ENCODE assay signal across 16 mouse cellular contexts in genomic region chr4:139213086-139213485, GRCm38 (mm10). TPM values are rescaled to one million over a fixed set of nuclear protein-coding genes. Genes with fewer than 3 reads are reported as not detected.
DNase-seq lines count a peak whose midpoint lies in the region; ATAC-seq and TF ChIP-seq lines count a peak whose summit lies in the region.
"Had no signal": no experiment of that assay in that cellular context is flagged by ENCODE, and none has a peak within 500 bp of the region (broad histone marks: within the 10 kb centered on the region; RNA-seq: fewer than 3 reads in every experiment).

No protein-coding gene starts in this region.

- no peak overlapping the region for H3K4me2 ChIP-seq in heart, postnatal 0 days (ENCODE audit: low read depth, low read length)
- H3K4me2 ChIP-seq: midbrain, embryonic 13.5 days had no signal

- H3K27me3 ChIP-seq in heart, postnatal 0 days (ENCODE audit: control insufficient read depth, insufficient read depth, low read length): no peaks in the 10 kb centered on the region
- H3K27me3 ChIP-seq in C2C12 (ENCODE audit: control insufficient read depth, insufficient read depth, insufficient read length): no peaks in the 10 kb centered on the region
- H3K27me3 ChIP-seq: lung, embryonic 15.5 days; midbrain, embryonic 13.5 days had no signal

- H3K79me3 ChIP-seq in C2C12 (ENCODE audit: low read depth): peaks cover 77% of the 10 kb centered on the region

- no peak overlapping the region for H3K9ac ChIP-seq in heart, postnatal 0 days (replicated peaks; ENCODE audit: low read depth, low read length)
- H3K9ac ChIP-seq: lung, embryonic 15.5 days; midbrain, embryonic 13.5 days had no signal

- peaks cover 6% of the 10 kb centered on the region; the same call in 1 of the 2 replicates for H3K36me3 ChIP-seq in heart, postnatal 0 days (replicated peaks; ENCODE audit: control insufficient read depth, insufficient read depth, low read length)
- H3K36me3 ChIP-seq in C2C12 (ENCODE audit: control insufficient read depth, insufficient read depth) (peaks cover 30% of the 10 kb centered on the region), macrophage (ENCODE audit: inconsistent target) (no peaks in the 10 kb centered on the region; the same call in 1 of the 2 replicates)

- TF ChIP-seq POLR2A in bone marrow macrophage, adult 2 months (IDR thresholded peaks at IDR 0.05; ENCODE audit: borderline replicate concordance, low read depth, low read length): no peak

- no peaks in the 10 kb centered on the region for H3K9me3 ChIP-seq in heart, postnatal 0 days (replicated peaks; ENCODE audit: control insufficient read depth, low read length)
- H3K9me3 ChIP-seq: hindbrain, embryonic 10.5 days; lung, embryonic 15.5 days; midbrain, embryonic 13.5 days had no signal

- no peak for DNase-seq in heart, postnatal 0 days (ENCODE audit: low spot score)
- DNase-seq in heart, adult 9 months (ENCODE audit: low spot score in 2 of 2): no peak
- DNase-seq in T-cell, adult 2 months (ENCODE audit: low spot score): no peak
- DNase-seq in thymus, postnatal 10 days (ENCODE audit: low spot score in 2 of 2): no peak
- DNase-seq: adrenal gland, postnatal 14 days; cerebellum, adult 9-11 months; gastrocnemius, postnatal 10 days; kidney, postnatal 10 days; layer of hippocampus, adult 9-11 months; thymus, adult 18-20 months had no signal

- peaks cover 45% of the 10 kb centered on the region for H3K4me1 ChIP-seq in heart, postnatal 0 days (ENCODE audit: control insufficient read depth, insufficient read depth)
- peaks cover 96% of the 10 kb centered on the region for H3K4me1 ChIP-seq in bone marrow macrophage, adult 2 months (ENCODE audit: control insufficient read depth, insufficient read depth, low read length)

- no peak for ATAC-seq in heart, postnatal 0 days (ENCODE audit: insufficient read depth, low read depth)
- ATAC-seq: midbrain, embryonic 13.5 days had no signal

- no peak for TF ChIP-seq CTCF in heart, postnatal 0 days (IDR thresholded peaks at IDR 0.05; ENCODE audit: low read depth)
- TF ChIP-seq CTCF in C2C12 (IDR thresholded peaks at IDR 0.05; ENCODE audit: control insufficient read depth, insufficient read depth, insufficient read length): no peak
- no peak for TF ChIP-seq CTCF in bone marrow macrophage, adult 2 months (IDR thresholded peaks at IDR 0.05; ENCODE audit: low read depth, low read length)

- WGBS in heart, postnatal 0 days: 66% methylated on average over 10 of the region's 10 CpGs
- 85% methylated on average over 10 of the region's 10 CpGs for WGBS in macrophage (ENCODE audit: missing documents)

- H3K79me2 ChIP-seq in C2C12 (ENCODE audit: control insufficient read depth, insufficient read depth) (peaks cover 95% of the 10 kb centered on the region), macrophage (ENCODE audit: inconsistent target) (peaks cover 100% of the 10 kb centered on the region)

- TF ChIP-seq EP300 in heart, postnatal 0 days (IDR thresholded peaks at IDR 0.05; ENCODE audit: low read depth): no peak

- H3ac ChIP-seq in C2C12 (ENCODE audit: control insufficient read depth, insufficient read length, low read depth): peak overlapping the region; percentile 3

- H3K27ac ChIP-seq in heart, postnatal 0 days (ENCODE audit: low read depth): peak overlapping the region; percentile 79
- peak overlapping the region; percentile 46 for H3K27ac ChIP-seq in bone marrow macrophage, adult 2 months (ENCODE audit: insufficient read depth, low read depth, low read length)
- peak overlapping the region; percentile 40 for H3K27ac ChIP-seq in macrophage
- H3K27ac ChIP-seq: hindbrain, embryonic 10.5 days; midbrain, embryonic 13.5 days had no signal

- no peak overlapping the region for H3K4me3 ChIP-seq in heart, postnatal 0 days (ENCODE audit: low read depth, low read length)
- no peak overlapping the region for H3K4me3 ChIP-seq in C2C12 (ENCODE audit: insufficient read depth, poor library complexity, severe bottlenecking)
- no peak overlapping the region for H3K4me3 ChIP-seq in bone marrow macrophage, adult 2 months (ENCODE audit: insufficient read depth, low read length)
- H3K4me3 ChIP-seq in macrophage (ENCODE audit: inconsistent target): no peak overlapping the region
- H3K4me3 ChIP-seq: hindbrain, embryonic 10.5 days; lung, embryonic 15.5 days; midbrain, embryonic 13.5 days had no signal

TF ChIP-seq in C2C12, 6 proteins besides CTCF, POLR2A, EP300 and RAD21:
- TF ChIP-seq MYOG (IDR thresholded peaks at IDR 0.05; ENCODE audit: control insufficient read depth, extremely low read depth, insufficient read length) (no peak), MAX (IDR thresholded peaks at IDR 0.05) (no peak), MYOD1 (IDR thresholded peaks at IDR 0.05; ENCODE audit: control insufficient read depth, insufficient read length, low read depth) (no peak), USF1 (IDR thresholded peaks at IDR 0.05; ENCODE audit: low read depth) (no peak), CEBPB (IDR thresholded peaks at IDR 0.05; ENCODE audit: low read depth) (no peak), FOSL1 (IDR thresholded peaks at IDR 0.05; ENCODE audit: insufficient read depth, low read length, poor library complexity, severe bottlenecking) (no peak)
TF ChIP-seq in C2C12: peak in this region for 0.

RNA-seq across cellular contexts. Expression of gene Capzb, which starts 20.4 kb away (rescaled TPM):
- 131 and 177 TPM in 2 replicates for total RNA-seq in heart, postnatal 0 days (2014; rRNA removed; ENCODE audit: low replicate concordance)
- 355 and 363 TPM in 2 replicates for polyA plus RNA-seq in heart, postnatal 0 days (2015; fragmentation: Nextera tagmentation; extraction: Ambion mirVana)
- 362 TPM for polyA plus RNA-seq in C2C12 (2012; fragmentation: generic; extraction: Trizol)
- polyA plus RNA-seq in bone marrow macrophage, adult 2 months (2012; ENCODE audit: insufficient read depth, insufficient read length, missing spikeins): 483 and 496 TPM in 2 replicates
- 100 to 1,000 TPM; 159 to 332 (median 238) TPM for total RNA-seq in macrophage (2018; cell fraction: chromatin; rRNA removed)
- total RNA-seq in macrophage (2018; cell fraction: cytosol; rRNA removed): 100 to 1,000 TPM; 379 to 591 (median 456) TPM
- 100 to 1,000 TPM; 176 to 252 (median 211) TPM for total RNA-seq in macrophage (2018; cell fraction: nucleus; rRNA removed)
- polyA plus RNA-seq in macrophage (2018): 485 to 769 TPM (median 513 TPM) in 3 replicates
